Mouse (Mus musculus): ENCODE results near the gene Ric1. TPM values are rescaled to one million over a fixed set of nuclear protein-coding genes. Genes with fewer than 3 reads are reported as not detected.

Gene Ric1
- polyA plus RNA-seq, 1 experiment from 2014 or later = 26.5 TPM

- H3K27me3 ChIP-seq = no peaks in the 10 kb centered on the region
- H3K9ac ChIP-seq (replicated peaks) = no peak overlapping the region
- H3K27ac ChIP-seq = no peak overlapping the region
- no peak for ATAC-seq (ENCODE audit: insufficient number of reproducible peaks, insufficient read depth, low FRiP score, low TSS enrichment, low read depth)
- H3K4me3 ChIP-seq (replicated peaks) = no peak overlapping the region
- no peaks in the 10 kb centered on the region for H3K36me3 ChIP-seq
- no peak overlapping the region for H3K4me2 ChIP-seq
- 75% methylated on average over 6 of the region's 6 CpGs for WGBS
- no peaks in the 10 kb centered on the region for H3K4me1 ChIP-seq (replicated peaks)
- no peaks in the 10 kb centered on the region for H3K9me3 ChIP-seq
Observed at GRCm38 (mm10) chr19:29498842-29499456, 23.1 kb upstream of the Ric1 start.

GRCm38 (mm10) chr19:29500333-29500732, 21.7 kb upstream of the Ric1 start:
- no peak overlapping the region for H3K27ac ChIP-seq
- no peak for ATAC-seq (ENCODE audit: insufficient number of reproducible peaks, insufficient read depth, low FRiP score, low TSS enrichment, low read depth)
- no peak overlapping the region for H3K4me2 ChIP-seq
- no peak overlapping the region for H3K9ac ChIP-seq (replicated peaks)
- no peaks in the 10 kb centered on the region for H3K9me3 ChIP-seq
- H3K36me3 ChIP-seq = no peaks in the 10 kb centered on the region
- H3K4me1 ChIP-seq (replicated peaks) = no peaks in the 10 kb centered on the region
- no peaks in the 10 kb centered on the region for H3K27me3 ChIP-seq
- WGBS = 77% methylated on average over 1 of the region's 1 CpGs
- H3K4me3 ChIP-seq (replicated peaks) = no peak overlapping the region

- no peak overlapping the region for H3K27ac ChIP-seq
- ATAC-seq (ENCODE audit: insufficient number of reproducible peaks, insufficient read depth, low FRiP score, low TSS enrichment, low read depth) = no peak
- H3K9ac ChIP-seq (replicated peaks) = no peak overlapping the region
- H3K4me2 ChIP-seq = peak overlapping the region; percentile 37
- peak overlapping the region; percentile 11; the same call in 1 of the 2 replicates for H3K4me3 ChIP-seq (replicated peaks)
- 0 out of 2 replicates have a peak, but pooled peaks cover 6% of the 10 kb centered on the region for H3K9me3 ChIP-seq
- WGBS = 61% methylated on average over 11 of the region's 11 CpGs
- H3K27me3 ChIP-seq = no peaks in the 10 kb centered on the region
- no peaks in the 10 kb centered on the region for H3K36me3 ChIP-seq
- no peaks in the 10 kb centered on the region for H3K4me1 ChIP-seq (replicated peaks)
Observed at GRCm38 (mm10) chr19:29501106-29501505, 21.0 kb upstream of the Ric1 start.

GRCm38 (mm10) chr19:29501507-29501906, 20.6 kb upstream of the Ric1 start:
- Histone ChIP-seq H3K27ac (no peak overlapping the region), H3K4me1 (replicated peaks) (no peaks in the 10 kb centered on the region), H3K4me3 (replicated peaks) (no peak overlapping the region), H3K9me3 (0 out of 2 replicates have a peak, but pooled peaks cover 6% of the 10 kb centered on the region), H3K9ac (replicated peaks) (no peak overlapping the region), H3K4me2 (no peak overlapping the region), H3K36me3 (no peaks in the 10 kb centered on the region), H3K27me3 (no peaks in the 10 kb centered on the region)
- no peak for ATAC-seq (ENCODE audit: insufficient number of reproducible peaks, insufficient read depth, low FRiP score, low TSS enrichment, low read depth)
- WGBS = 16% methylated on average over 6 of the region's 6 CpGs

GRCm38 (mm10) chr19:29504131-29504530, 18.0 kb upstream of the Ric1 start:
- H3K27ac ChIP-seq = no peak overlapping the region
- WGBS = 80% methylated on average over 2 of the region's 2 CpGs
- H3K4me2 ChIP-seq = no peak overlapping the region
- no peak for ATAC-seq (ENCODE audit: insufficient number of reproducible peaks, insufficient read depth, low FRiP score, low TSS enrichment, low read depth)
- no peaks in the 10 kb centered on the region for H3K36me3 ChIP-seq
- H3K4me1 ChIP-seq (replicated peaks) = no peaks in the 10 kb centered on the region
- no peaks in the 10 kb centered on the region for H3K27me3 ChIP-seq
- H3K9ac ChIP-seq (replicated peaks) = no peak overlapping the region
- 0 out of 2 replicates have a peak, but pooled peaks cover 6% of the 10 kb centered on the region for H3K9me3 ChIP-seq
- no peak overlapping the region for H3K4me3 ChIP-seq (replicated peaks)

- 82% methylated on average over 7 of the region's 7 CpGs for WGBS
Observed at GRCm38 (mm10) chr19:29505617-29506016, 16.5 kb upstream of the Ric1 start.

GRCm38 (mm10) chr19:29508208-29508607, 13.9 kb upstream of the Ric1 start:
- Histone ChIP-seq H3K4me2 (no peak overlapping the region), H3K9me3 (0 out of 2 replicates have a peak, but pooled peaks cover 6% of the 10 kb centered on the region), H3K4me3 (replicated peaks) (no peak overlapping the region), H3K27me3 (no peaks in the 10 kb centered on the region), H3K36me3 (no peaks in the 10 kb centered on the region), H3K27ac (no peak overlapping the region), H3K4me1 (replicated peaks) (no peaks in the 10 kb centered on the region), H3K9ac (replicated peaks) (no peak overlapping the region)
- 86% methylated on average over 7 of the region's 7 CpGs for WGBS
- ATAC-seq (ENCODE audit: insufficient number of reproducible peaks, insufficient read depth, low FRiP score, low TSS enrichment, low read depth) = no peak

More at GRCm38 (mm10) chr19:29505617-29506016, 16.5 kb upstream of the Ric1 start:
- Histone ChIP-seq H3K27me3 (no peaks in the 10 kb centered on the region), H3K9me3 (0 out of 2 replicates have a peak, but pooled peaks cover 6% of the 10 kb centered on the region), H3K36me3 (no peaks in the 10 kb centered on the region), H3K4me1 (replicated peaks) (no peaks in the 10 kb centered on the region), H3K9ac (replicated peaks) (no peak overlapping the region), H3K27ac (no peak overlapping the region), H3K4me2 (no peak overlapping the region), H3K4me3 (replicated peaks) (no peak overlapping the region)
- no peak for ATAC-seq (ENCODE audit: insufficient number of reproducible peaks, insufficient read depth, low FRiP score, low TSS enrichment, low read depth)

GRCm38 (mm10) chr19:29509857-29510256, 12.2 kb upstream of the Ric1 start:
- Histone ChIP-seq H3K27me3 (no peaks in the 10 kb centered on the region), H3K27ac (no peak overlapping the region), H3K4me1 (replicated peaks) (no peaks in the 10 kb centered on the region), H3K36me3 (no peaks in the 10 kb centered on the region; the same call in 1 of the 2 replicates), H3K4me2 (no peak overlapping the region), H3K9me3 (peaks cover 12% of the 10 kb centered on the region), H3K4me3 (replicated peaks) (no peak overlapping the region), H3K9ac (replicated peaks) (no peak overlapping the region)
- ATAC-seq (ENCODE audit: insufficient number of reproducible peaks, insufficient read depth, low FRiP score, low TSS enrichment, low read depth) = no peak
- 92% methylated on average over 7 of the region's 7 CpGs for WGBS

GRCm38 (mm10) chr19:29511826-29512225, 10.3 kb upstream of the Ric1 start:
- Histone ChIP-seq H3K4me1 (replicated peaks) (no peaks in the 10 kb centered on the region), H3K36me3 (peaks cover 10% of the 10 kb centered on the region), H3K9ac (replicated peaks) (no peak overlapping the region), H3K4me2 (no peak overlapping the region), H3K27me3 (no peaks in the 10 kb centered on the region), H3K27ac (no peak overlapping the region), H3K9me3 (peaks cover 6% of the 10 kb centered on the region), H3K4me3 (replicated peaks) (no peak overlapping the region)
- no peak for ATAC-seq (ENCODE audit: insufficient number of reproducible peaks, insufficient read depth, low FRiP score, low TSS enrichment, low read depth)
- WGBS = 90% methylated on average over 2 of the region's 2 CpGs

- Histone ChIP-seq H3K36me3 (peaks cover 14% of the 10 kb centered on the region), H3K9ac (replicated peaks) (no peak overlapping the region), H3K4me2 (no peak overlapping the region), H3K27ac (no peak overlapping the region), H3K4me1 (replicated peaks) (no peaks in the 10 kb centered on the region), H3K27me3 (no peaks in the 10 kb centered on the region), H3K4me3 (replicated peaks) (no peak overlapping the region), H3K9me3 (peaks cover 6% of the 10 kb centered on the region)
- ATAC-seq (ENCODE audit: insufficient number of reproducible peaks, insufficient read depth, low FRiP score, low TSS enrichment, low read depth) = no peak
- WGBS = 53% methylated on average over 2 of the region's 2 CpGs
Observed at GRCm38 (mm10) chr19:29513111-29513766, 8.8 kb upstream of the Ric1 start.

GRCm38 (mm10) chr19:29514130-29514529, 8.0 kb upstream of the Ric1 start:
- no peak for ATAC-seq (ENCODE audit: insufficient number of reproducible peaks, insufficient read depth, low FRiP score, low TSS enrichment, low read depth)
- no peak overlapping the region for H3K4me3 ChIP-seq (replicated peaks)
- H3K36me3 ChIP-seq = peaks cover 17% of the 10 kb centered on the region
- WGBS = 95% methylated on average over 3 of the region's 3 CpGs
- H3K9me3 ChIP-seq = peaks cover 6% of the 10 kb centered on the region
- H3K27ac ChIP-seq = no peak overlapping the region
- H3K9ac ChIP-seq (replicated peaks) = no peak overlapping the region
- no peak overlapping the region for H3K4me2 ChIP-seq
- H3K4me1 ChIP-seq (replicated peaks) = no peaks in the 10 kb centered on the region
- H3K27me3 ChIP-seq = no peaks in the 10 kb centered on the region

Measured in limb, embryonic 12.5 days (tissue).